Mouse (Mus musculus) c-Kit-positive CD71-positive TER-119-positive erythroid progenitor cells, embryonic 14.5 days (primary cell): ENCODE results near the gene Aifm3.
"Not testable (repeated sequence)": the region's sequence is repeated elsewhere in the genome, so short reads cannot be mapped to it uniquely, and the experiment has no call there.

ENCODE experiments used
- DNase-seq: peaks from one replicate; pipeline ENCODE4 v3.0.0-alpha.2; 2013; ENCODE audit warnings: low spot score

Gene Aifm3

GRCm38 (mm10) chr16:17499249-17499883 lies 10.0 kb downstream of the Aifm3 start:
- no peak for DNase-seq

GRCm38 (mm10) chr16:17502681-17503080 lies 13.3 kb downstream of the Aifm3 start:
- DNase-seq: no peak

DNA sequence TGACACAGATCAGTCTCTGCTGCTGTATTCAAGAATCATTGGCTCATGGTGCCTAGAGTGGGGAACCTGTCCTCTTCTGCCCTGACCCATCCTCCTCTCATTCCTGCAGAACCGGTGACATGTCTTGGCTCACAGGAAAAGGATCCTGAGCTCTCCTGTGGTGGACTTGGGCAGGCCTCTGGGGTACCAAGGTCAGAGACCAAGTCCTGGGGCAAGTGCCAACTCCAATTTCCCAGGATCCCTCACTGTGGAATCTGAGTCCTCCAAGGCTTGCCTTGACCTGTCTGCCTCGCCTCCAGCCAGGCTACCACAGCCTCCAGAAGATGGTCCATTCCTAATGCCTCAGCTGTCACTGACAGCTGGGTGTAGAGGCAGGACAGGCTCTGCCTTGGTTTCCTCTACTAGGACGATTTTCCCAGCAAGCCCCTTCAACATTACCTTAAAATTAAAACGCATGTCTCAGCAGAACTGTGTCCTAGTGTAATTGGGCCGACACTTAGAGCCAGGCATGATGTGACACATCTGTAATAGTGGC lies 17.7 kb downstream of the Aifm3 start:
- DNase-seq: no peak

GRCm38 (mm10) chr16:17508031-17508430 lies 18.6 kb downstream of the Aifm3 start:
- not testable (repeated sequence) for DNase-seq

- DNase-seq: peak; percentile 88
Measured at GRCm38 (mm10) chr16:17508546-17509239, 19.3 kb downstream of the Aifm3 start, which contains the start of gene Lztr1. Lztr1 (plus strand) TSS chr16:17508688.

DNA sequence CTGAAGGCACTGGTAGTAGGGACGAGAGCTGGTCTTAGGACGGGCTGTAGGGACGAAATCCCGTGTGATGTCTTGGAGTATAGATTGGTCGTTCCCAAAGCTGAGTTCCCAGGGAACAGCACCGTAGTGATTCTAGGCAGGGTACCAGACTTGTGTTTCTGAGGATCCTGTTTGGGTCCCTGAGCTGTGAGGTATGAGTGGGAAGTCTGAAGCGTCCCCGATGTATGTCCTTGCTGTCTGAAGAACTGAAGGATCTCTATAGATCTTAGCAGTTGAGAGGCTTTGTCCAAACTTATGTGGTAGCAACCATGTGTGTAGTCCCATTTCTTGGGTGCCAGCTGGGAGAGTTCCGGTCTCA lies 19.8 kb downstream of the Aifm3 start:
- no peak for DNase-seq

DNA sequence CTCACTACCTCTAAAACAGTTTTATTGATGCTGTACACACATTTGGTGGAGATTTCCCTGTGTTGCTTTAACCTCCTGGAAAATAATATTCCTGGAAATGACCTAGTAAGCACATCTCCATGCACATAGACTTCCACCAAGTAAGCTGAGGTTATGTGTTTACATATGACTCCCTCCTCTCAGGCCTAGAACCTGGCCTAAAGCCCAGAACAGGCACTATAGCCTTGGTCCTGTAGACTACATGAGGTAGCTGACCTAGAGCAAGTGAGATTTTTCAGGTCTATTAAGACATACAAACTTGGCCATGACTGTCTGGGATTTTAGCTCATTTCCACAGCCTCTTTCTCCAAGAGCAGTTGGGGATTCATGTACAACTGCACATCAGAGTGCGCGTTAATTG lies 20.7 kb downstream of the Aifm3 start:
- no peak for DNase-seq

- no peak for DNase-seq
Measured at GRCm38 (mm10) chr16:17510686-17511085, 21.3 kb downstream of the Aifm3 start.

- DNase-seq: no peak
Measured at GRCm38 (mm10) chr16:17511431-17511830, 22.0 kb downstream of the Aifm3 start.

DNA sequence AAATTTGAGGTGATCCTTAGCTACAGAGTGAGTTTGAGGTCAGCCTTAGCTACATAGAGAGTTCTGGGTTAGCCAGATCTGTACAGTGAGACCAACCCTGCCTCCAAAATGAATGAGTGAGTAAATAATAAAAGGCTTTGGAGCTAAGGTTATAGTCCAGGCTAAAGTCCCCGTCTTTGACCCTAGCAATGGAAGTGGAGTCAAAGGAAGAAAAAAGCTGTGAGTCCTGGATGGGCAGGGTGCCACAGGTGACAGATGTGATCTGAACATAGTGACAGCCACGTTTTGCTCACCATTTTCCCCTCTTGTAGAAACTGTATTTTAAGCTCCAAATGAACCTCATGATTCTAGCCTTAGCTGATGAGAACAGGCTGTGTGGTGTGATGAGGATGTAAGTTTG lies 29.5 kb downstream of the Aifm3 start:
- DNase-seq: no peak

GRCm38 (mm10) chr16:17524156-17524555 lies 34.7 kb downstream of the Aifm3 start:
- DNase-seq: no peak

- no peak for DNase-seq
Measured at GRCm38 (mm10) chr16:17525524-17525923, 36.1 kb downstream of the Aifm3 start.

GRCm38 (mm10) chr16:17526223-17526622 lies 36.8 kb downstream of the Aifm3 start:
- DNase-seq: no peak

DNA sequence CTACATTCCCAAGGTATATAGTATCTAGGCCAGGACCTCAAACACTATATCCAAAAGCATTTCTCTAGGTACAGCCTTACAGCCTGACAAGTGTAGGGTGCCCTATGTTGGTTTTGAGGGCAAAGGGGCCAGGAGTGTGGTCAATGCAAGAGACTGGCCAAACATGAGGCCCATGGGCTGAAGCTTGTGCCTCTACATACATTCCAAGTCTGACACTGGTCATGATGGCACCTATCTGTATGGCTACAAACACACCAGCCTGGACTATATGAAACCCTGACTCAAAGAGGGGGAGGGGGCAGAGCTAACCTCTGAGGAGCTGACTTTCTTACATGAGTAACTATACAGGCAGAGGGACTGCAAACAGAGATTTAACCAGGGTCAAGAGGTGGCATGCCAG lies 38.2 kb downstream of the Aifm3 start:
- no peak for DNase-seq

DNA sequence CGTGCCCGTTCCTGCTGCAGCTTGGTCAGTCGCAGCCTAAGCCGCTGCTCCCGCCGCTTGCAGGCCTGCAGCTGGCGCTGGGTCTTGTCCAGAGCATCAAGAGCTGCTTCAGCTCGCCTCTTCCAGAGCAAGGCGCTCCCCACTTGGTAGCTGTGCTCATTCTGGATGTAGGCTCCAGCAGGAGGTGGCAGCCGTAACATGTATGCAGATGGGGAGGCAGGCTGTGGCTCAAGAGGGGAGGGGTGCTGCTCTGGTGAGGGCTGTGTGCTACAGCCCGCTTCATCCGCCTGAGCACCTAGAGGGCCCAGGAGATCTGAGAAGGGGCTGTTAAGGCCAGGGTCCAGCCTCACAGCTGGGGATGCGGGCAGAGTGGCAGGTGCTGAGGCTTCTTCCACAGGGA lies 38.9 kb downstream of the Aifm3 start:
- DNase-seq: no peak

- DNase-seq: no peak
Measured at GRCm38 (mm10) chr16:17529981-17530586, 40.7 kb downstream of the Aifm3 start.

DNA sequence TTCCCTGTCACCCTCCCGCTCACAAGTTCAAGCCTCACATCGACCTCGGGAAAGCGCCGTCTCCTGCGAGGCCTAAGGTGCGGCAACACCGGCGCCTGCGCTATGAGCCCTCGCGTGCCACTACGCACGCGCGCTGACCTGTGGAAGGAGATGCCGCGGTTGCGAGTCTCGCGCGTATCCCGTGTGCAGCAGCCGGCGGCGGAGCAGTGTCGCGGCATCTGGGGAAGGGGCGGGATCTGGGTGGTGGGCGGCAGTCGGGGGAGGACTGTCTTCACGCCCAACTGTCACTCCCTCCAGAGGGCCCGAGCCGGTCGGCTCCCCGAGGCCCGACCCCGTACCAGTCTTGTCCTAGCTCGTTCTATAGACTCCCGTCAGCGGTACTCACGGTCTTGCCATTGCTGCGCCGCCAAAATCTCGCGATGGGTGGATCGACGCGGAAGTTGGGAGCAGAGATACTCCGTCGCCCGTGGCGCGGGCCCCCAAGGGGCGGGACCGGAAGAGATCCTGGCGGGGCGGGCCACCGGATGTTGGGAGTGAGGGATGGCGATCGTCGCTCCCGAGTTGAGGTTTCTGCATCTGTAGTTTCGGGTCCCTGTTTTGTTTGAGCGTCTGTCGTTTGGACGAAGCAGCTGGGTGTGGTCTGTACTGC lies 41.4 kb downstream of the Aifm3 start, which contains the start of gene Thap7:
Gene Thap7, minus strand, starts transcription at position 497 of the 649 bp plus-strand sequence.
- peak; percentile 96 for DNase-seq

GRCm38 (mm10) chr16:17532271-17532670 lies 42.9 kb downstream of the Aifm3 start:
- no peak for DNase-seq

DNA sequence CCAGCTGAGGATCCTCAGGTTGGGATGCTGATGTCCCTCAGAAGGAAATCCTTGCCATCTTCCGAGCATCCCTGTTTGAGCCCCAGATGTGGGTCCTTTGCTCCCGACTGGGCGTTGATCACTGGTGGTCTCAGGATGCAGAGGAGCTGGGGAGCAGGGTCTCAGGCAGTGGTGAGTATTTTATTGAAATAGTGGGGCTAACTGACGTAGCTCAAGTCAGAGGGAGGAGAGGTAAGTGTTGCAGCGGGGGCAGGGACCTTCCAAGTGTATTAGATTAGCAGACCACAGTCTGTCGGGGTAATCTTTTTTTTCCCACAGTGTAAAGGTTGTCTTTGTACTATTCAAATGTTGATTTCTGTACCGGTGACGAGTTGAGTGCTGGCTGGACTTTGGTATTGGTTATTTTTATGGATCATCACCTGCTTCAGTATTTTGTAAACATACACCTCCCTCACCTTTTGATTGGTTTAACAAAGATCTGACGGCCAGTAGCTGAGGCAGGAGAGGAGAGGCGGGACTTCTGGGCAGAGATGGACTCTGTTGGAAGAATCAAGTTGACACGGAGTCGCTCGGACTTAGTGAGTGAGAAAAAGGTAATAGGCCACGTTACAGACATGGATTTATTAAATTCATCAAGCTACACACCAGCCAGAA lies 43.4 kb downstream of the Aifm3 start:
- DNase-seq: no peak

- no peak for DNase-seq
Measured at GRCm38 (mm10) chr16:17536584-17536983, 47.2 kb downstream of the Aifm3 start.

- no peak for DNase-seq
Measured at GRCm38 (mm10) chr16:17542632-17543031, 53.2 kb downstream of the Aifm3 start.

- no peak for DNase-seq
Measured at GRCm38 (mm10) chr16:17552837-17553236, 63.4 kb downstream of the Aifm3 start.
